Mouse (Mus musculus): ENCODE data around the gene Cap2. TPM values are rescaled to one million over a fixed set of nuclear protein-coding genes. Genes with fewer than 3 reads are reported as not detected.

Gene Cap2
- total and polyA plus RNA-seq, 3 experiments = 14.8 to 120 (median 22.3) TPM

DNA sequence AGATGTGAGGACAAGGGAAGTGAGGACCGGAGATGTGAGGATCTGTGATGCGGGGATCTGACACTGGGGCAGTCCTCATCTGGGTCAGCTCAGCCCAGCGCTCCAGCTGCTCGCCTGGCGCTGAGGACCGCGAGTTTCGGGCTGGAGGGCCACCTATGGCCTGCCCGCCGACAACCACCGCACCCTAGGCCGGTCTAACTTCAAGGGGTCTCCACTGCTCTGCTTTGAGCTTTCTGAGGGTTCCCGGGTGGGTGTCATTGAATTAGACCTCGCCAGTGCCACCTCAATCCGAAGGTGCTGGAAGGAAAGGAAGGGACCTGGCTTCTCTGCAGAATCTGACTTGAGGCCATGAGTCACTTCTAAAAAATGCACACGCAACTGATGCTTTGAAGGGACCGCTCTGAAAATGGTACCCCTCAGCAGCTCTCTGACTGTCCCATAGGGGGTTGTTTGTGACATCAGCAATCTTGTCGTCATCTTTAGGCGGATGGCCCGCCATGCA lies 793 bp downstream of the Cap2 start:
- Histone ChIP-seq H3K27ac (ENCODE audit: control insufficient read depth, low read depth, low read length) (no peak overlapping the region), H3K79me2 (ENCODE audit: control insufficient read depth, insufficient read depth, low read length, poor library complexity) (peaks cover 1% of the 10 kb centered on the region; the same call in 1 of the 2 replicates), H3K9me3 (replicated peaks; ENCODE audit: insufficient read depth, low read length) (no peaks in the 10 kb centered on the region), H3K4me1 (ENCODE audit: control insufficient read depth in 1 of 2, insufficient read depth in 2 of 2, low read length in 2 of 2) (peaks cover 0 to 4% of the 10 kb centered on the region in 2 experiments; a peak in 3 of 4 replicates), H3K27me3 (ENCODE audit: control insufficient read depth in 1 of 2, insufficient read depth in 2 of 2, low read length in 2 of 2) (no peaks in the 10 kb centered on the region), H3K4me3 (ENCODE audit: control insufficient read depth in 1 of 2, insufficient read depth in 1 of 2, low read depth in 2 of 2, low read length in 2 of 2) (peak overlapping the region; percentile 74 to 86), H3K36me3 (ENCODE audit: control insufficient read depth in 1 of 2, insufficient read depth in 2 of 2, low read length in 2 of 2) (peaks cover 0 to 10% of the 10 kb centered on the region in 2 experiments; a peak in 1 of 4 replicates), H3K9ac (ENCODE audit: control insufficient read depth, low read depth, low read length, poor library complexity, severe bottlenecking) (peak overlapping the region; percentile 80)
- TF ChIP-seq GATA1 (IDR thresholded peaks at IDR 0.05; ENCODE audit: low read depth, low read length) (no peak), SIN3A (IDR thresholded peaks at IDR 0.05; ENCODE audit: low read length) (no peak), ZKSCAN1 (IDR thresholded peaks at IDR 0.05; ENCODE audit: low read depth, low read length) (no peak), EP300 (IDR thresholded peaks at IDR 0.05; ENCODE audit: low read depth in 1 of 2, low read length in 2 of 2) (no peak), RCOR1 (IDR thresholded peaks at IDR 0.05; ENCODE audit: low read depth, low read length) (no peak), CTCF (IDR thresholded peaks at IDR 0.05 in 2 of 3, conservative IDR thresholded peaks at IDR 0.05 in 1 of 3; ENCODE audit: control insufficient read depth in 1 of 3, insufficient read depth in 1 of 3, low read depth in 2 of 3, low read length in 3 of 3, poor library complexity in 1 of 3, severe bottlenecking in 1 of 3) (no peak), MXI1 (IDR thresholded peaks at IDR 0.05; ENCODE audit: low read depth, low read length) (no peak), JUND (IDR thresholded peaks at IDR 0.05; ENCODE audit: low read depth, low read length) (no peak), ZNF384 (IDR thresholded peaks at IDR 0.05; ENCODE audit: low read depth, low read length) (no peak), MYC (IDR thresholded peaks at IDR 0.05; ENCODE audit: low read depth, low read length) (no peak), CHD1 (IDR thresholded peaks at IDR 0.05; ENCODE audit: low read depth, low read length) (no peak), SMC3 (IDR thresholded peaks at IDR 0.05; ENCODE audit: low read depth, low read length) (no peak), GABPA (IDR thresholded peaks at IDR 0.05; ENCODE audit: low read depth, low read length) (no peak), MAX (IDR thresholded peaks at IDR 0.05; ENCODE audit: low read length) (no peak), POLR2AphosphoS5 (IDR thresholded peaks at IDR 0.05; ENCODE audit: borderline replicate concordance, low read depth, low read length) (no peak), POLR2AphosphoS2 (IDR thresholded peaks at IDR 0.05; ENCODE audit: low read length) (no peak), NELFE (IDR thresholded peaks at IDR 0.05; ENCODE audit: low read depth, low read length) (no peak), NRF1 (IDR thresholded peaks at IDR 0.05; ENCODE audit: insufficient read depth, low read depth, low read length, poor library complexity, severe bottlenecking) (no peak)
- DNase-seq (ENCODE audit: low read depth, low spot score) = peak; percentile 42

DNA sequence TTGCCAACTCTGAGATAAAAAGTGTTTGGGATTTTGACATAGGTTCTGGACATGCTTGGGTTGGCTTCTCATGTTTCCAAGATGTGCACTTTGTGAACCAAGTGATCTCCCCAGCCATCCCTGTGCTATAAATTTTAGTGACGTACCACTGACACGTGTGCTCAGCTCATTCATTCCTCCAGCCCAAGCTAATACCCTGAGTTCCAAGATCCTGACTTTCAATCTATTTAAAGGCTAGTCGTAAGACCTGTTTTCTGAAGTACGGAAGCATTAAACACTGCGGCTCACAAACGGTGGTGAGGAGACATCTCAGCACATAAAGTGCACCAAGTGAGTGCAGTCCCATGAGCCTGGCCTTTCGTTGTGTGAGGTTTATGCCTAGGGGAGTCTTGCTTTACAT lies 6.3 kb downstream of the Cap2 start:
- Histone ChIP-seq H3K79me2 (ENCODE audit: control insufficient read depth, insufficient read depth, low read length, poor library complexity) (no peaks in the 10 kb centered on the region), H3K9ac (ENCODE audit: control insufficient read depth, low read depth, low read length, poor library complexity, severe bottlenecking) (no peak overlapping the region), H3K9me3 (replicated peaks; ENCODE audit: insufficient read depth, low read length) (no peaks in the 10 kb centered on the region), H3K4me3 (ENCODE audit: control insufficient read depth in 1 of 2, insufficient read depth in 1 of 2, low read depth in 2 of 2, low read length in 2 of 2) (no peak overlapping the region), H3K27me3 (ENCODE audit: control insufficient read depth in 1 of 2, insufficient read depth in 2 of 2, low read length in 2 of 2) (no peaks in the 10 kb centered on the region), H3K4me1 (ENCODE audit: control insufficient read depth in 1 of 2, insufficient read depth in 2 of 2, low read length in 2 of 2) (peaks cover 4 to 6% of the 10 kb centered on the region in 2 experiments; a peak in 3 of 4 replicates), H3K36me3 (ENCODE audit: control insufficient read depth in 1 of 2, insufficient read depth in 2 of 2, low read length in 2 of 2) (peaks cover 0 to 7% of the 10 kb centered on the region in 2 experiments; a peak in 2 of 4 replicates), H3K27ac (ENCODE audit: control insufficient read depth, low read depth, low read length) (no peak overlapping the region)
- TF ChIP-seq NELFE (IDR thresholded peaks at IDR 0.05; ENCODE audit: low read depth, low read length) (no peak), SMC3 (IDR thresholded peaks at IDR 0.05; ENCODE audit: low read depth, low read length) (no peak), USF1 (IDR thresholded peaks at IDR 0.05; ENCODE audit: low read depth, low read length) (no peak), TBP (IDR thresholded peaks at IDR 0.05; ENCODE audit: low read depth, low read length) (no peak), EP300 (IDR thresholded peaks at IDR 0.05; ENCODE audit: low read depth in 1 of 2, low read length in 2 of 2) (no peak), MAZ (IDR thresholded peaks at IDR 0.05; ENCODE audit: low read depth, low read length) (no peak), ZC3H11A (IDR thresholded peaks at IDR 0.05; ENCODE audit: low read depth, low read length) (no peak), KAT2A (conservative IDR thresholded peaks at IDR 0.05; ENCODE audit: low read depth, low read length) (no peak), ELF1 (IDR thresholded peaks at IDR 0.05; ENCODE audit: low read depth, low read length) (no peak), ZNF384 (IDR thresholded peaks at IDR 0.05; ENCODE audit: low read depth, low read length) (no peak), ZKSCAN1 (IDR thresholded peaks at IDR 0.05; ENCODE audit: low read depth, low read length) (no peak), ZMIZ1 (IDR thresholded peaks at IDR 0.05; ENCODE audit: low read depth, low read length) (no peak), RCOR1 (IDR thresholded peaks at IDR 0.05; ENCODE audit: low read depth, low read length) (no peak), POLR2AphosphoS5 (IDR thresholded peaks at IDR 0.05; ENCODE audit: borderline replicate concordance, low read depth, low read length) (no peak), JUND (IDR thresholded peaks at IDR 0.05; ENCODE audit: low read depth, low read length) (no peak), TCF12 (IDR thresholded peaks at IDR 0.05; ENCODE audit: low read depth, low read length) (no peak), MEF2A (IDR thresholded peaks at IDR 0.05; ENCODE audit: extremely low read depth, insufficient replicate concordance, low read depth, low read length, poor library complexity, severe bottlenecking) (no peak), POLR2AphosphoS2 (IDR thresholded peaks at IDR 0.05; ENCODE audit: low read length) (no peak), ETS1 (IDR thresholded peaks at IDR 0.05; ENCODE audit: low read depth, low read length) (no peak)
- DNase-seq (ENCODE audit: low read depth, low spot score) = no peak
